Mouse (Mus musculus) layer of hippocampus, adult 8-10 months (tissue): ENCODE data around the gene Aifm2. TPM values are rescaled to one million over a fixed set of nuclear protein-coding genes. Genes with fewer than 3 reads are reported as not detected.

Source experiments
- DNase-seq, 2 experiments: peaks; one replicate each; pipeline ENCODE4 v3.0.0; 2022; ENCODE audit warnings: low spot score in 2 of 2
- microRNA-seq, 2 experiments: library from miRNA; unstranded; fragments of <30 nt; microRNA quantifications; one replicate each; pipeline ENCODE4 v1.2.0; 2022
- total RNA-seq, 4 experiments: library from RNA; stranded (reverse); gene quantifications; 2 replicates each; pipeline ENCODE4 v1.2.4; 2022

The Aifm2 gene
- total RNA-seq, 4 experiments from 2014 or later: 9.4 to 11.2 (median 9.4) TPM

DNA sequence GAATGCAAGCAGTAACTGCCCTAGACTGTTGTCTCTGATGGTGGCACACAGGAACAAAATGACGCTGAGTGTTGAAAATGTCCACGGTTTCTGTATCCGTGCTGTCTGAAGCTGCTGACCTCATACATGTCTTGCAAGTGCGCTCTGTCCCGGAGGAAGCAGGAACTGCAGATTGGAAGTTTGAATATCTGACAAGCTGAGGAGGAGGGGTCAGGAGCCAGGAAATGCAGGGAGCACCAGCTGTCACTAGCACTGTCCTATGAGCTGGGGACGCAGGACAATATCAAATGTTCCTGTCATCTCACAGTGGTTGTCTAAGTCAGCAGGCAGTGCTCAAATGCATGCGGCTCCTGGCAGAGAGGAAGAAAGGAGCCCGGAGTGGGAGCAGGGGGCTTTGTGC lies 49.6 kb downstream of the Aifm2 start:
- DNase-seq: no peak

GRCm38 (mm10) chr10:61765558-61765957 lies 50.5 kb downstream of the Aifm2 start:
- no peak for DNase-seq

GRCm38 (mm10) chr10:61766806-61767205 lies 51.7 kb downstream of the Aifm2 start:
- DNase-seq: no peak

GRCm38 (mm10) chr10:61781461-61782128 lies 66.5 kb downstream of the Aifm2 start:
- DNase-seq: no peak

GRCm38 (mm10) chr10:61782799-61783611 lies 67.9 kb downstream of the Aifm2 start:
- DNase-seq: peak; percentile 25 to 61

GRCm38 (mm10) chr10:61783621-61784251 lies 68.7 kb downstream of the Aifm2 start, which contains the start of gene H2afy2:
H2afy2 (minus strand) TSS chr10:61784147.
- DNase-seq: peak; percentile 55 to 59

GRCm38 (mm10) chr10:61784414-61784813 lies 69.4 kb downstream of the Aifm2 start:
- no peak for DNase-seq

GRCm38 (mm10) chr10:61787541-61788313 lies 72.7 kb downstream of the Aifm2 start:
- no peak for DNase-seq

GRCm38 (mm10) chr10:61788499-61788898 lies 73.4 kb downstream of the Aifm2 start:
- DNase-seq: no peak

Small RNA genes lying within 50 kb of the gene (microRNA-seq; reads per million reads assigned to microRNA genes)
- gene Mir5108: 0 reads per million in 2 experiments

Other genes with a start within 250 kb of the Aifm2 start
- 10 to 100 TPM; 17.9 to 23.7 (median 22.3) TPM for gene Lrrc20, start 239.5 kb upstream of the Aifm2 start, total RNA-seq
- 1 to 10 TPM; 3.4 to 4.2 (median 3.6) TPM for gene Npffr1, start 119.8 kb upstream of the Aifm2 start, total RNA-seq
- 100 to 1,000 TPM in 3 of 4 experiments, 10 to 100 TPM in 1; 98.3 to 113 (median 102) TPM for gene Ppa1, start 66.7 kb upstream of the Aifm2 start, total RNA-seq
- gene Sar1a, start 35.0 kb upstream of the Aifm2 start, total RNA-seq: 100 to 1,000 TPM; 118 to 126 (median 121) TPM
- 10 to 100 TPM; 20.2 to 22.9 (median 20.8) TPM for gene Tysnd1, start 19.7 kb upstream of the Aifm2 start, total RNA-seq
- gene H2afy2, start 68.9 kb downstream of the Aifm2 start, total RNA-seq: 10 to 100 TPM; 12.5 to 15.2 (median 13.3) TPM